Mouse (Mus musculus) CH12F3 (cell line): Measurements from ENCODE around the gene Kyat1.

Experiments used
- in situ Hi-C: fragments of 300-500 bp; cut with MboI; formaldehyde crosslinking; loops from 2 replicates; pipeline ENCODE4 v1.14.3; 2020; ENCODE audit warnings: low sequenced_read_pairs

Kyat1 gene

GRCm38 (mm10) chr2:30205629-30206357 lies at the start of gene Kyat1:
TSS of gene Kyat1 (minus strand) at chr2:30205847.
- in situ Hi-C loops: no loop called here

- in situ Hi-C loops: no loop called here
Measured at GRCm38 (mm10) chr2:30253809-30254208, 48.2 kb upstream of the Kyat1 start.

DNA sequence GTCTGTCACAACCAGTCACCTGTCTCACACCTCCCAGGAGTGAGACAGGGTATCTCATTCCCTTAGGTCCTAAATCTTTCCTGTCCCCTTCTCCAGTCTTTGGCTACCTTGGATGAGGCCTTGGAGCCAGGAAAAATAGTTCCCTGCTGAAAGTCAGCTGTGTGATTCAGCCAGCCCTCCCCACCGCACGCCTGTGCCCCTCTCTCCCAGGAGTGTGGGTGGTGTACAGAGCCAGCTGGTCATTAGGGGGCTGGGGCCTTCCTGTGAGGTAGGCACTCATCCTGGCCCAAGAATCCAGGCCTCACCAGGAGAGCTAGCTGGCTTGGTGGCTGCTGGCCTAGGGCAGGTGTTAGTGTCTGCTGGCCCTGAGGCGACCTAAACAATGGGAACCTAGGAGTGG lies 46.9 kb upstream of the Kyat1 start:
- in situ Hi-C loops: no loop called here

DNA sequence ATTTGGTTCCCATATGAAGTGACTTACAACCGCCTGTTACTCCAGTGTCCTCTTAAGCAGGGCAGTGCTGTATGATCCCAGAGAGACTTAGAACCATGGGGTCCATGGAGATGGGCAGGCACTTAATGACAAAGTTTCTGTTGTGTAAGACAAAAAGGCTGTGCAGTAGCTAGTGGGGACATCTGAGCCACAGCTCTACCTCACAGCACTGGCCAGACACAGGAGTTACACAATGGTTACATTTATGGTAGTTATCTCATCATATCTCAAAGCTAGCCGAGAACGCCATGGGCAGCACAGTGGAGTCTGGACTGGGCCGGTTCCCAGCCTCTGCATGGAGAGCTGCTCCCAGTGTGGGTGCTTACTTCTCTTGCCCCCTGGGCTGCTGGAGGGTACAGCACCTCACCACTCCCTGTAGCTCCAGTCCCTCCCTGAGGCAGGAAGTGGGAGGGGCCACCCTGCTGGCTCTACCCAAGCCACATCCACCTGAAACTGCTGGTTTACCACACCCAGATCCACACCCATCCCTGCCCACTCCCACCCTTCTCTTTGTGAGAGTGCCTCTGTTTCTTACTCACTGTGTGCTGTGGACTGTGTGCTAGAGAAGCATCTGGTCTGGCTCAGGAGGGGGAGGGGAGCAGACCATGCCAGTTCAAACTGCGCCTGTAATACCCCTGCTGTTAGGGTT lies 45.9 kb upstream of the Kyat1 start:
- in situ Hi-C loops: no loop called here

DNA sequence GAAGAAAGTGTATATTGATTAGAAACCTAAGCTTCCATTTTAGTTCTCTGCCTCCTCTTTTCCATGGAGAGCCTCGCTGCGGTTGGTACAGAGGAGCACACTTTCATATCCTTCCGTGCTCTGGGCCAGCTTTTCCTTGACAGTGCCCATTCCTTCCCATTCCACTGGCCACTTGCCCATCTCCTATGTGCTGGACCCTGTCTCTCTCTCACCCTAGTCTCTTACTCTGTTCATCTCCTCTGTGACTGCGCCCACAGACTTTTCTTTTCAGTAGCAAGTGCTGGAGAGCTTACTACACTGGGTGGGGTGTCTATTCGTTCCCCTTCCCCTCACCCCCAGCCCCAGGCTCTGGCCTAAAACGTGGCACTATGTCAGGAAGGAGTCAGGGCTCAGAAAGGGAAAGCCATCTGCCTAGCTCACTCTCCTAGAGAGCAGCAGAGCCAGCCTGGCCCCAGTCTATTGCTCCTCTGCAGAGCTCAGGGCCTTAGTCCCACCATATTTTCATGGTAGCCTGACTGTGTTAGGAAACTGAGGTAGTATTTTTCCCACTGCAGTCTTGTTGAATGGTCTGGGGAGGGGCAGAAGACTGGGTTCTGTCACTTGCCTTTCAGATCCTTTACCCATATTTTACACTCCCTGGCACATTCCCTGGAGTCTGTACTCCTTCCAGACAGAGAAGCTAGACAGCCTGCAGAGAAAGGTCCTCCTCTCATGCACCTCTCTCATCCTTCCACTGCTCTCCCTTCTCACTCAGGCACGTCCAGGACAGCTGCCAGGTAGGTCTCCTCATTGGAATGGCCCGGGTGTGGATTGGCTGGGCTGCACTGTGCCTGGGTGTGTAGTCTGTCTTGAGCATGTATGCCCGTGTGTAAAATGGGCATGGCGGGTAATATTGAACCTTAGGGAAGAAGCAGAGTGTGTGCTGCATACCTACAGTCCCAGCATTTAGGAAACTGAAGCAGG lies 44.8 kb upstream of the Kyat1 start:
- in situ Hi-C loops: no loop called here

DNA sequence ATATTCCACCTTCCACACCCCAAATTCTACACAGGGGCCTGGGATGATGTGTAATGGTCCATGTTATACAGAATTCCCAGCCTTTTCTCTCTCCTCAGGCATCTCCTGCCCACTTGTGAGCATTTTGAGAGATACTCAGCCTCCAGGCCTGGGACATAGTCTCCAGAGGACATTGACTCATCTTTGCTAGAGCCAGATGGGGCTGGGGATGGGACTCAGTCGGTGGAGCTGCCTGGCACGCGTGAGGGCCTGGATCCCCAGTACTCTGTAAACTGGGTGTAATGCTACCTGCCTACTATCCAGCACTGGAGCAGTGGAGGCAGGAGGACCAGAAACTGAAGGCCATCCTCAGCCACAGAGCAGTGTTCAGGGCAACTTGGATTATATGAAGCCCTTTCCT lies 43.5 kb upstream of the Kyat1 start:
- in situ Hi-C loops: no loop called here

GRCm38 (mm10) chr2:30247681-30248080 lies 42.0 kb upstream of the Kyat1 start:
- in situ Hi-C loops: no loop called here

GRCm38 (mm10) chr2:30247036-30247435 lies 41.4 kb upstream of the Kyat1 start:
- in situ Hi-C loops: no loop called here

GRCm38 (mm10) chr2:30244595-30245178 lies 39.0 kb upstream of the Kyat1 start:
- in situ Hi-C loops: no loop called here

GRCm38 (mm10) chr2:30243391-30243790 lies 37.7 kb upstream of the Kyat1 start:
- in situ Hi-C loops: no loop called here

DNA sequence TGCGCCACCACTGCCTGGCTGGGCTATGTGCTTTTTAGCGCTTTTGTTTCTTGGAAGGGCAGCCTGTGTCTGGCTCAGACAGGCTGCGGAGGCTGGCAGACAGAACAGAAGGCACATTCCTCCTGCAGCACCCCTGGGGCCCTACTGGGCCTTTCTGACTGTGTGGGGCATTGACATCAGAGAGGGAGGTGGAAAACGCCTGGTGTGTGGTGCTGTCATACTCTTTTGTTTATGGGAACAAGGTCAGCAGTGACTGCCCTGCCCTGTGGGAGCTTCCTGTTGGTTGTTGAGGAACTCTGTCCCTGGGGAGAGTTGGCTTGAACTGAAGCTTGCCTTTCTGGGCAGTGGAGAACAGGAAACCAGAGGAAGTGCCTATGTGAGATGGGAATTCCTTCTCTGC lies 36.9 kb upstream of the Kyat1 start:
- in situ Hi-C loops: no loop called here

DNA sequence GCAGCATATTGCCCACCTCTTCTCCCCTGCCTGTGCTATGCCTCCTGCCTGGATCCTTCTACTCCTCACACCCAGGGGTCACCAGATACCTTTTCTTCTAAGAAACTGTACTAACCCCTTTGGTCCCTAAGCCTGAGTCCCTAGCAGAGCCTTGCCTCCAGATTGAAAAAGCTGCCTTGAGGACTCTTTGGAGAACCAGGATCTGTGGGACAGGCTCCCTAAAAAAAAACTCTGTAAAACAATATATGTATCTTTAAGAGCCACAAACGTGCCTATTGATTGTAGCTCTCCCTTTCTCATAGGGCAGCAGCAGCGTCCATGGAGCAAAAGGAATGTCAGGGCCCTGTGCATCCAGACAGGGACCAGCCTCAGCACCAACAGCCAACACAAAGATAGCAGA lies 34.6 kb upstream of the Kyat1 start, which contains the start of gene Gm28035:
Gene Gm28035 (plus strand): TSS at position 301 of the 400 bp plus-strand sequence.
- in situ Hi-C loops: no loop called here

DNA sequence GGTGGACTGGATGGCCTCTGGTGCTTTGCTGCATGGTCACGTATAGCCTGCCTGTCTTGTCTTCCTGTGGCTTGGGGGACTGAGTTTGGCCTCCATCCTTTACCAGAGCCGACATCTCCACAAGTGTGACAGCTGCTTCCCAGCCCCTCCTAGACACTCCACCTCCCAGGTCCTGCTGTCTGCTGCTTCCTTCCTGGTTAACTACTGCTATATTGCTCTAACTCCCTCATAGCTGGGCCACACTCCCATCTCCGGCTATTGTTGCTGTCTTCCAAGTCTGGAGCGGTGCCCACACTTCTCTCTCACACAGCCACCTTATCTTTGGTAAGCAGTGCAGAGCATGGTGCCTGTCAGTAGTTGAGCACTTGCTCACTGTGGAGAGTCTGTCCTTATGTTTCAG lies 34.1 kb upstream of the Kyat1 start:
- in situ Hi-C loops: no loop called here

DNA sequence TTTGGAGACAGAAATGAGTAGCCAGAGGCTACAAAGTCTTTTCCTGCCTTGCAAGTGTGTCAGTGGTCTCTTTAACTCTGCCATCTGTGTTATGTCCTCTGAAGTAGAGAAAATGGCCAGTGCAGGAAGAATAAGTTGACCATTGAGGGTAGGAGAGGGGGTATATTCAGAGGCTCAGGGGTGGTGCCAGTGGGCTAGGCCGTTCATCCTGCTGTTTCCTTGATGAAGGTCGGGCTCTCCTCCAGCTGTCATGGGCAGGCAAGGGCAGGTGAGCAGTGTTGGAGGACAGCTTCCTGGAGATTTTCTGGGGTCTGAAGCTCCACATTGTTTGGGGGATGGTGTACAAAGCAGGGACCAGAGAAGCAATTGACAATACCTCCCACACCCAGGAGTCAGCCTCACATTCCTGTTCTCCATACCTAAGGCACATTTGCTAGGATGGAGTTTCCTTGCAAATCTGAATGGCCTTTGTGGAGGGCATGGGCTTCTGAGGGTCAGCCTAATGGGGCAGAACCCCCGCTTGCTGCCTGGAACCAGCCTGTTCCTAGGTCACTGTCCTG lies 33.3 kb upstream of the Kyat1 start:
- in situ Hi-C loops: no loop called here

DNA sequence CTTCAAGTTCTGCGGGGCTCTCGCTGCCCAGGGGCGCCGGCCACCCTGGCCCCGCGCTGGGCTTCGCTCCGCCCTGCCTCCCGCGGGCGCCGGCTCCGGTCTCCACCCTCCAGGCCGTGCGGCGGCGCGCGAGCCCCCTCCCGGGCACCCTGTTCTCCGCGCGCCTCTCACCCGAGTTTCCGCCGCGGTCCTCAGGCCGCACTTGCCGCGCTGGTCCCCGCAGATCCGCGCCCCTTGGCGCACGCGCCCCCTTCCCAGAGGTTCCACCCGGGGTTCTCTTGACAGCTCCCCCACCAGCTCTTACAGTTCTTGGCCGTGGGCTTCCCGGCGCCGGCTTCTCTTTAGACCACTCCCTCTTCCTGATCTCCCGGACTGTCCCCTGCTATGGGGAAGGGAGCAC lies 32.2 kb upstream of the Kyat1 start:
- in situ Hi-C loops: no loop called here

- in situ Hi-C loops: no loop called here
Measured at GRCm38 (mm10) chr2:30237199-30237880, 31.7 kb upstream of the Kyat1 start, which contains the start of gene Lrrc8a. TSS of gene Lrrc8a (plus strand) at chr2:30237715.

GRCm38 (mm10) chr2:30236426-30237198 lies 31.0 kb upstream of the Kyat1 start:
- in situ Hi-C loops: no loop called here

- in situ Hi-C loops: no loop called here
Measured at GRCm38 (mm10) chr2:30235593-30235992, 29.9 kb upstream of the Kyat1 start.

- in situ Hi-C loops: no loop called here
Measured at GRCm38 (mm10) chr2:30216293-30216692, 10.6 kb upstream of the Kyat1 start.
